In genomic region chr7:99572931-99573330, GRCm38 (mm10) we compare ENCODE assay signal across 8 mouse cellular contexts. TPM values are rescaled to one million over a fixed set of nuclear protein-coding genes. Genes with fewer than 3 reads are reported as not detected.
DNase-seq lines count a peak whose midpoint lies in the region; ATAC-seq lines count a peak whose summit lies in the region.

No protein-coding gene starts in this region.

- H3K4me1 ChIP-seq in neural tube, embryonic 13.5 days (replicated peaks), result peaks cover 36% of the 10 kb centered on the region
- H3K4me1 ChIP-seq in hindbrain, embryonic 16.5 days (ENCODE audit: control insufficient read depth, insufficient read depth, low read depth, low read length), result peaks cover 6% of the 10 kb centered on the region

- H3K4me2 ChIP-seq in neural tube, embryonic 13.5 days, result no peak overlapping the region
- H3K4me2 ChIP-seq in hindbrain, embryonic 16.5 days (ENCODE audit: low read length), result no peak overlapping the region

- H3K4me3 ChIP-seq in neural tube, embryonic 13.5 days, result no peak overlapping the region
- no peak overlapping the region for H3K4me3 ChIP-seq in hindbrain, embryonic 16.5 days (ENCODE audit: low read length)

- H3K9me3 ChIP-seq in neural tube, embryonic 13.5 days, result no peaks in the 10 kb centered on the region
- no peaks in the 10 kb centered on the region for H3K9me3 ChIP-seq in hindbrain, embryonic 16.5 days (ENCODE audit: control insufficient read depth, low read length)

- 28% methylated on average over 10 of the region's 10 CpGs for WGBS in neural tube, embryonic 13.5 days
- WGBS in hindbrain, embryonic 16.5 days, result 32% methylated on average over 10 of the region's 10 CpGs

- H3K36me3 ChIP-seq in neural tube, embryonic 13.5 days, result peaks cover 5% of the 10 kb centered on the region; the same call in 1 of the 2 replicates
- H3K36me3 ChIP-seq in hindbrain, embryonic 16.5 days (ENCODE audit: control insufficient read depth, insufficient read depth, low read length), result no peaks in the 10 kb centered on the region

- ATAC-seq in neural tube, embryonic 13.5 days (ENCODE audit: low read depth), result no peak
- peak; percentile 28; the same call in 1 of the 2 replicates for ATAC-seq in hindbrain, embryonic 16.5 days

- no peaks in the 10 kb centered on the region for H3K27me3 ChIP-seq in neural tube, embryonic 13.5 days
- no peaks in the 10 kb centered on the region for H3K27me3 ChIP-seq in hindbrain, embryonic 16.5 days (replicated peaks; ENCODE audit: control insufficient read depth, insufficient read depth, low read length)

- H3K27ac ChIP-seq in neural tube, embryonic 13.5 days (replicated peaks), result peak overlapping the region; percentile 56
- H3K27ac ChIP-seq in hindbrain, embryonic 16.5 days (ENCODE audit: low read depth, low read length), result no peak overlapping the region

- peak overlapping the region; percentile 22; the same call in 1 of the 2 replicates for H3K9ac ChIP-seq in neural tube, embryonic 13.5 days
- no peak overlapping the region for H3K9ac ChIP-seq in hindbrain, embryonic 16.5 days (ENCODE audit: low read depth, low read length)

- peak; percentile 30 to 33 for DNase-seq in frontal cortex, postnatal 36 days (ENCODE audit: low spot score in 2 of 2)
- no peak for DNase-seq in frontal cortex, postnatal 25 days (ENCODE audit: low spot score in 2 of 2)
- no peak for DNase-seq in neural tube, embryonic 10.5 days (ENCODE audit: extremely low spot score, low spot score)
- DNase-seq in thymus, postnatal 36 days, result peak; percentile 81 to 91
- DNase-seq in spleen, postnatal 14 days (ENCODE audit: low spot score in 2 of 2), result no peak
- DNase-seq in adrenal gland, adult 8-10 months, result no peak

RNA-seq across cellular contexts. Expression of gene Arrb1, which starts 37.7 kb away (rescaled TPM):
- polyA plus RNA-seq in neural tube, embryonic 13.5 days (2015; fragmentation: Nextera tagmentation; extraction: Ambion mirVana), result 15.9 and 16.2 TPM in 2 replicates
- polyA plus RNA-seq in hindbrain, embryonic 16.5 days (2015; fragmentation: Nextera tagmentation; extraction: Ambion mirVana), result 17.4 and 19.8 TPM in 2 replicates
- 10 to 100 TPM; 59.8 to 82.0 (median 64.7) TPM for total RNA-seq in adrenal gland, adult 8-10 months (2022)

RNA-seq across cellular contexts. Expression of gene Tpbgl, which starts 54.0 kb away (rescaled TPM):
- polyA plus RNA-seq in neural tube, embryonic 13.5 days (2015; fragmentation: Nextera tagmentation; extraction: Ambion mirVana), result 2.2 and 3.8 TPM in 2 replicates
- 2.2 and 2.7 TPM in 2 replicates for polyA plus RNA-seq in hindbrain, embryonic 16.5 days (2015; fragmentation: Nextera tagmentation; extraction: Ambion mirVana)
- total RNA-seq in adrenal gland, adult 8-10 months (2022), result 10 to 100 TPM; 29.8 to 42.0 (median 36.0) TPM

Comparison
In these comparisons a context has a peak if more than half of its experiments do, and no peak if none do; other contexts are left out.
1. DNase-seq: peak in frontal cortex, postnatal 36 days (2 of 2) and thymus, postnatal 36 days (2 of 2); none in frontal cortex, postnatal 25 days (0 of 2), neural tube, embryonic 10.5 days (single experiment), spleen, postnatal 14 days (0 of 2) and adrenal gland, adult 8-10 months (single experiment).